Mouse (Mus musculus) A20 (cell line): ENCODE data around the gene Susd3.

Experiments
- DNase-seq: peaks from one replicate; pipeline ENCODE4 v3.0.0-alpha.2; 2011; ENCODE audit warnings: low read depth, low spot score

The Susd3 gene

DNA sequence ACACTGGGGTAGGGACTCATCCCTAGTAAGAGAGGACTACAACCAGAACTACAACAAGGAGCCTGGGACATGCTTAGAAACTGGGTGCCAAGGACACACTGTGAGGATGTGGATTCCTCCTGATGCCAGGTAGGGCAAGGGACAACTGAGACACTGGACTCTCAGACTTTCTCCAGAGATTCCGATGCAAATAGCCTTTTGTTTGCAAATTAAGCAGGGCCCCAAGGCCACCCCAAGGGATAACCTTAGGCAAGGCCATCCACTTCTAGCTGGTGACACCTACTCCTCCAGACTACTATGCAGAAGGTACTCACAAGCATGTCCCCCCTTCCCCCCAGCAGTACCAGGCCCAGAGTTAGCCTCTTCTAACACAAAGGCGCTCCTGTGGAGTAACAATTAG is 1.9 kb downstream of the Susd3 start:
- no peak for DNase-seq

DNA sequence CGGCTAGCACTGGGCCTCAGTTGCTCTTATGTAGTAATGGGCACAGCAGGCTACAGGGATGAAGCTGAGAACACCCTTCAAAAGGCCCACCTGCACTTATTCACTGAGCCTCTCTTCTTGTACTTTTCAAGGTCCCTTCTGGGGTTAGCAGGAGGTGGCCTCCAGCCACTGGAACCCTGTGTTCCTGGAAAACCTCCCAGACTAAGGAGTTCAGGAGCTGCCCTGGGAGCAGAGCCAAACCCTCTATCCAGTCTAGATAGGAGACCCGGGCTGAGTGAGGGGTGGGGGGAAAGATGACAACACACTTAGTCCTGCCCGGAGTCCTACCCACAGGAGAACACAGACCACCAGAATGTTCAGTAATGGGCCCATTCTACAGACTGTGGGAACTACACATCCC is 2.5 kb downstream of the Susd3 start:
- no peak for DNase-seq

DNA sequence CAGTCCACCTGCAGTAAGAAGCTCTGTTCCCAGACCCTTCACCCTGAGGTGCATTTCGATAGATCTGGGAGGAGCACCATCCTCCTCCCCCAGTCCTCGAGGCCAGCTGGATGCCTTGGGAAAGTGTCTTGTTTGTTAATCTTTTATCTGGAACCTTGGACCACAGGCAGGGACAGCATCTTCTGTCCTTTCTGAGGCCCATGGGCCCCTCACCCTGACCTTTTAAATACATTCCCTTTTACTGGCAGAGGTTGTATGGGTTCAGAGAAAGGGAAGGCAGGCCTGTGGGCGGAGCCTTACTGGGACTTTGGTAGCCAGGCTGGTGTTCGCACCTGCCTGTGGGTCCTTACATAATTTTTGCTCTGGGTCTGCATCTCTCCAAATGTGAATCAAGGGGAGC is 3.3 kb downstream of the Susd3 start:
- no peak for DNase-seq

DNA sequence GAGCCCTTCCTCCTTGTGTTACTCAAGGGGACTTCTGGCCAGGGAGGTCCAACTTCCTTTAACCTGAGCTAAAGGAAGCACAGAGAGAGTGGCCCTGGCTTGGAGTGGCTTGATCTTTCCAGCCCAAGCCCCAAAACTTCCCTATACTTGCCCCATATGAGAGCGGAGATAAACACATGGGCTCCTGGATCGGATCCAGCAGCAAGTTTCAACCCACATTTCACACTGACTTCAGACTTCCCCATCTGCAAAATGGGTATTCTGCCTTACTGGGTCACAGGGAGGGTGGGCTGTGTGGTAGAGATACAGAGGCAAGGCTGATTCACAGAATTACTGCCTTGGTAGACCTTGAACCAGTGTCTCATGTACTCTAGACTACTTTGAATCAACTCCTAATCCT is 5.0 kb downstream of the Susd3 start:
- DNase-seq: no peak

DNA sequence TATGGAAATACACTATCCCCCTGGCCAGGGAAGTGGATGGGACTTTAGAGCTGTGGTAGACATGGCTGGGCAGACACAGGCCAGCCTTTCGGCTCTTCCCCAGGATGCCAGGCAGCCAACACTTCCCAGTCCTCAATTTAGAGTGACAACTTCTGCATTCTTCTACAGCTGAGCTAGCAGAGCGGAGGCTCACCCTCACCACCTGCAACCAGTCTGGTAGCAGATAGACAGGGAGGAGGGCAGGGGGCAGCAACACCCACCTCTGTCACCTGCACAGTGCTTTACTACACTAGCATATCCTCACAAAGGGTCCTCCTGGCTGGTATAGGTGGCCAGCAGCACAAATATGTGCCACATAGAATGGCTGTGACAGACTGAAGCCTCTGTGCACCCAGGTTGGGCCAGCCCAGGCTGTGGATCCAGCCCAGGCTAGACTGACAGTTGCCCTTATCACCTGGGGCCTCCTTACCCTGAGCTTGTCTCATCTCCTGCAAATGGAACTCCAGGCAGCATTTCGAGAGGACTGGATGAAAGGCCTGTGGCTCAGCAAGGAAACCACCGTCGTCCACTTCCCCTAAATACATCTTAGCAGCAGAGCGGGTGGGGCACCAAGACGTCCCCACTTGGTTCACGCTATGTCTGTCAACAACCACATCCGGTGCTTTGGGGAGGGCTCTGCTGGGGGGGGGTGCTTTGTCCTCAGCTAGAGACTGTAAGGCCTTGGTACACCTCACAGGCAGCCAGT is 6.0 kb downstream of the Susd3 start:
- peak; percentile 95 for DNase-seq

DNA sequence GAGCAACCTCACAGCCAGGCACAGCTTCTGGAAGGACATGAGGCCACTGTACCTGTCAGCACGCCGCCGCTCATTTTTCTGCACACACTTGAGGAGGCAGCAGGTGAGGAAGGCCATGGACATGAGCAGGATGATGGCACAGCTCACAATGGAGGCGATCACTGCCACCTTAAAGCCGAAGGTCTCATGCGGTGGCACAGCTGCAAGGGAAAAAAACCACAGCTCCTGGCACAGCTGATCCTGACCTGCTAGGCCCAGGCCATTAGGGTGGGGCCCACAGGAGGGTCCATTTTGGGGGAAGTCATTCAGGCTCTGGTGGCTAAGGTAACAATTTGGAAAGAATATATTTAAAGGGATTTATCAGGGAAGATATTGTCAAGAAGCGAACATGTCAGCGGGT is 9.8 kb downstream of the Susd3 start:
- DNase-seq: no peak

DNA sequence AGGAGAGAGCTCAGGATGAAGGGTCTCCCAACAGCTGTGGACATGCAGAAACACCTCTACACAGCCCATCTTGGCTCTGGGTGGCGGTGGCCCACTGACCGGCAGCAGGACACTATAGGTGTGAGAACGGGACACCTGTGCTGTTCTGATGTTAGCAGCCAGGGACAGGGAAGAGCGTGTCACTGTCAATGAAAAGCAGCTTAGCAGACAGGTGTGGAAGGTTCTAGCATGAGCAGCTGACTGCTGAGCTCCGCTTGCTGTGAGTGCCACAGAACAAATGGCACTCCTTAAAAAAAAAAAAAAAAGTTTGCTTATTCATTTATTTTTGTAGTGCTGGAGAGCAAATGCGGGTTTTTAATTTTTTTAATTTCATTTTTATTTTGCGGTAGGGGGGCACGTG is 10.9 kb downstream of the Susd3 start:
- no peak for DNase-seq

DNA sequence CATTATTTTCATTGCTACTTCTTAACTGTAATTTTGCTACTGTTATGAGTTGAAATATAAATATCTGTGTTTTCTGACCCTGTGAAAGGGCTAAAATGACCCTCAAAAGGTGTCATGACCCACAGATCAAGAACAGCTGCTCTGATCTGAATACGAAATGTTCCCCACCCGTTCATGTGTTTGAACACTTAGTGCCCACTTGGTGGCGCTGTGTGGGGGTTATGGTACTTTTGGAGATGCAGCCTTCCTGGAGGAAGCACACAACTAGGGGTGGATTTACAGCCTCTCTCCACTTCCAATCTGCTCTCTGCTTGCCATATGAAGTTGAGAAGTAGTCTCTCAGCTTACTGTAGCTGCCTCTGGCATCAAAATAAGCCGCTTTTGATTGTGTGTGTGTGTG is 13.8 kb downstream of the Susd3 start:
- DNase-seq: no peak

DNA sequence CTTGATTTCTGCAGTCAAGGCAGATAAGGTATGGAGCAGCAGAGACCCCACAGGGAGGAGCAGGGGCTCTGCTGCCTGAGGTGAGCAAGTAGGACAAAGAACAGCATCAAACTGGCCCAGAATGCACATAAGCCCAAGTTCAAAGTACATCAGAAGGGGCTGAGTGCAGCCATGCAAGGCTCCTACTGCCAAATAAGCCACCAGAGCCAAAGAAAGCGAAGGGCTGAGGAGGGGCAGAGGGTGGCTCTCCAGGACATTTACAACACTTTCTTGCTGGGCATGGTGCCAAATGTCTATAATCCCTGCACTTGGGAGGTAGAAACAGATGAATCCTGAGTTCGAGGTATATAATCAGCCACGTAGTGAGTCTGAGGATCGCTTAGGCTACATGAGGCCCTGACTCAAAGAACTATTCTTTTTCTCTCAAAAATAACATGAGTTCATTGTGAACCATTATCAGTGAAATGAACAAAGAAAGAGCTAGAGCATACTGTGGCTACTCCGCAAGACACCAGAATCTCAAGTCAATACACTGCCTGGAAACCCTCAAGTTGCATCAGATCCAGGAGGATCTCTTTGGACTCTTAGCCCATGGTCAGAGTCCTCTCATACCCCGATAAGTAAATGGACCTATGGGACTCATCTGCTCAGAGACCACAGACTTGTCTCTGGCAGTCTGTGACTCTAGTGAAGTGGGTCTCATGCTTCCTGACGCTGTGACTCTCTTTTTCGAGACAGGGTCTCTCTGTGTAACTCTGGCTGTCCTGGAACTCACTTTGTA is 14.5 kb downstream of the Susd3 start:
- no peak for DNase-seq

DNA sequence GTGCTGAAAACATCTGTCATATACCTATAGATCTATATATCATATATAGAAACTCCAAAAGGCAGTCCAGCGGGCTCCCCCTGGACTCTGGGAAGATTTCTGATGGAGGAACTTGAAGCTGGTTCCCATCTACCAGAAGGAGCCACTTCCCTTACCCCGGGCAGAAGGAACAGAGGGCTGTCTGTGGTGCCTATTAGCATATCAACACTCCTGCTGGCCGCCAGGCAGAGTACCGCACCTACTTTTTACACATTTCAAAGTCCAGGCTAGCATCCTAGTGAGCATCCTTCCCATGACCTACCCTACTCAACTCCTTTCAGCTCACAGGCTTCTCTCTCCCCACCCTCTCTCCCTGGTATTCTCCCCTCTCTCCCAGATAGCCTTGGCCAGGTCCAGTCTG is 22.9 kb downstream of the Susd3 start:
- DNase-seq: no peak

DNA sequence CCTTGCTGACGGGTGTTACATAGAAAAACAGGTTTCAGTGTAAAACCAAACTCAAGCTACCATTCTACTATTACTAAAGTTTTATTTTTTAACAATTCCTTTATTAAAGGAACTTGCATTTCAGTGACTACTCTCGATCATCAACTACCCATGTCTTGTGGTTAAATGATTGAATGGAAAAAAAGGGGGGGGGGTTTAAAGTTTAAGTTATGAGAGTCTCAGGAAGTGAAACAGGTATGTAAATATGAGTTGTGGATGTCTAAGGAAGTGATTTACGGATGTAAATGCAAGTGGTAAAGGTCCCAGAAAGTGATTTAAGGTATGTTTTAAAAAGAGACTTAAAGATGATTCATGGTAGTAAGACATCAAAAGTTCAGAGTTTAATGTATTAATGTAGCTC is 23.3 kb downstream of the Susd3 start:
- no peak for DNase-seq

DNA sequence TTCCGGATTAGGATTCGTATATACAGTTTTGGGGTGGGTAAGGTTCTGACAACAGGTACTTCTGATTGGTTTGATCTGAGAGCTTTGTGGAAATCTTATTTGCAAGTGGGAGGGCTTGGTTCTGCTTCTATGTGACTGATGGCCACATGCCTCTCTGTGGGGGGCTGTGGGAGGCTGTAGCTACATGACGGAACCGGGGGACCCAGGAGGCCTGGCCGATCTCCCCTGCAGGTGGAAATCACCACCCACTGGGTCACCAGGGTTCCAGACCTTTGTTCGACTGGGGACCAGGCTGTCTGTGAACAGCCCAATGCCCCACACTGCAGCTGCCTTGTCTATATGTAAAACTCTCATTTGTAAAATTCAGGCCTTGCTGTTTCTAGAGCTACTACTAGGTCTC is 23.8 kb downstream of the Susd3 start:
- no peak for DNase-seq

DNA sequence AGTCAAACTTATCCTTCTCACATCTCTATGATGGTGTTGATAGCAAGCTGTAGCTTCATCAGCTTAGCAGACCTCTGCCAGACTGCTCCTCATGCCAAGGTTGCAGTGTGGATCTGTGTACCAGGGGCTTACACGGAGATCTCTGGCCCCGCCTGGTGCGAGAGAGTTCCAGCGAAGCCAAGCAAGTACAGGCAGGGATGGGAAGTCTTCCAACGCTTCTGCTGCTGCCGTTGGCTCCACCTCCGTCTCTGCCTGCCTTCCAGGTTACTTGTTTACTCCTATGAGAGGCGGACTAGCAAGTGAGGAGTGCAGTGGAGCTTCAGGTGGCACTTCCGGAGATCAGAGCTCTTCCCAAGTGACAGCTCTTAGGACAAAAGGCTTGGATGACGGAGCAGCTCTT is 24.2 kb downstream of the Susd3 start:
- no peak for DNase-seq

DNA sequence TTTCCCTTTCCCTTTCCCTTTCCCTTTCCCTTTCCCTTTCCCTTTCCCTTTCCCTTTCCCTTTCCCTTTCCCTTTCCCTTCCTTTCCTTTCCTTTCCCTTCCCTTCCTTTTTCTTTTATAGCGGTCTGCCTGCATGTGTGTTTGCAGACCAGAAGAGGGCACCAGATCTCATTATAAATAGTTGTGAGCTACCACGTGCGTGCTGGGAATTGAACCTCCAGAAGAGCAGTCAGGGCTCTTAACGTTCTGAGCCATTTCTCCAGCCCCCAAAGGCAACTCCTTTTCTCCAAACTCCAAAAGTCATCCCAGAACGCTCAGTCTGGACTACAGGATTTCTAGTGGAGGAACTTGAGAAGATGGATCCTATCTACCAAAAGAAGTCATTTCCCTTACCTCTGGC is 27.6 kb downstream of the Susd3 start:
- no peak for DNase-seq

DNA sequence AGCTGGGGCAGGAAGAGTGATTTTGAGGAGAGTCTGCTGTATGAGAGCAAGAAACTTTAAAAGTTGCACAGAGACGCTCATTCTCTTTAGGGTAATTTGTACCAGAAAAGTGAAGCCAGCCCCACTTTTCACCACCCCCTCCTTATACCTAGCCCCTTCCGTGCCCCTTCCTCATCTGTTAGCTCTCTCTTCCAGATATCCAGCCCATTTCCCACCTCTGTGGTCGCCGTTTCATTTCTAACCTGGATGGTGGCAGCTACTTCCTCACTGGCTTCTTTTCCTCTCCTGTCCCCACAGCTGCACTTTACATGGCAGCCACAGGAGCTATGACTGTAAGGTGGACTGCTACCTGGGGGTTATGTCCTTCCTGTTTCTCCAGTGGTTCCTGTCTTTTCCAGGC is 29.1 kb downstream of the Susd3 start:
- DNase-seq: no peak

DNA sequence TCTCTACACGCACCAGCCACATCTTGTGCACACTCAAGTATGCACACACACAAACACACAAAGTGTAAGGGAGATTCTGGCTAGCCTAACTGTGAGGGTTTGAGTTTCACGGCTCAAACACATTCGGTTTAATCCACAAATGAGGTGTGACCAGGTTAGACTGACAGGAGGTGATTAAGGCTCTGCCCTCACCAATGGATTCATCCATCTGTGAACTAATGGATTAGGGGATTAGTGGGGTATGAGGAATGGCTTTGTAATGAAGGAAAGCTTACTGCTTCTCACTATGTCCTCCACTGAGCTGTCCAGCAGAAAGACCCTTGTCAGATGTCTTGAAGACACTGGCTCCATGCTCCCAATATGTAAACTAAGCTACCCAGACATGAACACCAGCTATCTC is 29.9 kb downstream of the Susd3 start:
- DNase-seq: no peak

DNA sequence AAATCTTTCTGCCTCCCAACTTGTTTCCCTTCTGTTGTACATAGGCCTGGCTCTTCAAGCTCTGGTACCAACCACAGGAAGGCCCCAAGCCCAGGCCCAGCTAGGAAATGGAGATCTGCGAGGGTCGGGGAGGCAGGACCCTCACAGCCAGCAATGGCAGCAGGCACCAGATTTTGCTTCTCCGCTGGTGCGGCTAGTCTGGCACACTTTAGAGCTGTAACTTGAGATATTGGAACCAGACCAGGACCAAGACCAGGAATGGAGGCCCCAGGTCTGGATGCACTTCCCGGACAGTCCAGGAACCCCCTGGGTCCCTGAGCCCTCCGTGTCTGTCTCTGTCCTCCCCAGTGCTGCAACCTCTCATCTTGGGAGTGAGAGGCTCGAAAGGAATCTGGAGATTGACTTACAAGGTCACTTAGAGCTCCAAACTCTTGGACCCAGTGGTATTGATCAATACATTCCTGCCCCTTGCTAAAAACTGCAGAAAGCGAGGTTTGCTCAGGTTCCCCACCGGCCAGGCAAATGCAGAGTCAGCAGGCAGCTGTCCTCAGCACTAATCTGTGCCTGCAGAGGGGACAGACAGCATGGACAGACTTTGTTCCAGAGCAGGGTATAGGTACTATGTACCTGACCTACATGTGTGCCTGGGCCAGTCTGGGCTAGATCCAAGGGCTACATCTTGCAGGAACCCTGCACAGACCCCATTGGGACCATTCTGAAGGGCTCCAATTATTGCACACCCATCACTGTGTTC is 31.5 kb downstream of the Susd3 start:
- DNase-seq: no peak

DNA sequence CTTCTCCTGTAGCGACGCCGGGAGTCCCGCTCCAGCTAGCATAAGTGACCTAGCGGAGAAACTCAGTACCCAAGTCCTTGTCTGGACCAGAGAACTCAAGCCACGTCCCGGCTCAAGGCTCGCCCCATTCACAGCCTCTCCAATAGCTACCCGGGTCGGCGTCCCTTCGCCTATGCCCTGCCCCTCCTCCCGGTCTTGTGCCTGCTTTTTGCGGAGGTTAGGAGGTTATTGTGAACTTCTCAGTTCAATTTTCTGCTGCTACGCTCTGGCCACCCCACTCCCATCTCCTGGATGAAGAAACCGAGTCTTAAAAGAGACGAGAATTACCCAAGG is 32.3 kb downstream of the Susd3 start:
- no peak for DNase-seq

DNA sequence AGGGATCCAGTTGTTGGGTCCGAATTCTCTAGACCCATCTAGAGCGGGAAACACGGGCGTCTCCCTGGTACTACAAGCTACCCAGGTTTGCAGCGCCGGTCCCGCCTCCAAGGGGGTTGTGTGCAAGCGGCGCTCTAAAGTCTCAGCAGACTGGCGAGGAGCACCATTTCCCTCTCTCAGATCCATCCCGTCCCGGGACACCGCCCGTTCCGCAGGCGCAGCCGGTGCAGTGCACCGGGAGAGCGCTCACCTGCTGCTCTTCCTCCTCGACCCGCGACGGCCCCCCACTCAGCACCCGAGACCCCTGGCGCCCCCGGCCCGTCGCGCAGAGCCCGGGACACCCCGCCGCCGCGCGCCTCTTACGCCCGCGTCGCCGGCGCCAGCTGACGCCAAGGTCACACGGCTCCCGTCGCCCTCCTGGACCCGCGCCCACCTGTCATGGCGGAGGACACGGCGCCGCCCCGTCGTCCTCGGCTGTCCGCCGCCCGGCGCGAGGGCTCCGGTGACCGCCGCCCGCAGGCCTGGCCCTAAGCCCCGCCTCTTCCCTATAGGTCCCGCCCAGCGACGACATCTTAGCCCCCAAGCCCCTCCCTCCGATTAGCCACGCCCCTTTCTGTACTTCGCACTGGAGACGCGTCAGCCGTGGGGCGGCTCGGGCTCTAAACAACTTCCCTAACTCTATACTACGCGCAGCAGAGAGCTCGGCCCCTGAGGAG is 32.8 kb downstream of the Susd3 start, which contains the start of gene Card19:
Gene Card19 (minus strand): TSS at position 534 of the 716 bp plus-strand sequence.
- peak; percentile 95 for DNase-seq

DNA sequence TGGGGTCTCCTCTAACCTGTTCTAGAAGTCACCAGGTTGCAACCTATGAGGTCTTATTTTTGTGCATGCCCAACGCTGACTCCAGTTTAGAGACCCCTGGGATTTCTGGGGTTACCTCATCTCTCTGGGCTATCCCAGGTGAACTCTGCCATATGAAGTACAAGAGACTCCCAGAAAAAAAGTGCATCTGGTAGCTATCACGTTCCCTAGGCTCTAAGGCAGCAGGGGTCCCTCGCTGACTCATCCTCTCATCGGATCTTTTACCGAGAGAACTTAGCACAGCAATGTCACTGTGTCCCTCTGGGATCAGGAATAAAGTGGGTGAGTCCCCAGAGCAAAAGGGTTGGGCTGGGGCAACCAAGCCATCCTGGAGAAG is 33.4 kb downstream of the Susd3 start:
- DNase-seq: no peak

DNA sequence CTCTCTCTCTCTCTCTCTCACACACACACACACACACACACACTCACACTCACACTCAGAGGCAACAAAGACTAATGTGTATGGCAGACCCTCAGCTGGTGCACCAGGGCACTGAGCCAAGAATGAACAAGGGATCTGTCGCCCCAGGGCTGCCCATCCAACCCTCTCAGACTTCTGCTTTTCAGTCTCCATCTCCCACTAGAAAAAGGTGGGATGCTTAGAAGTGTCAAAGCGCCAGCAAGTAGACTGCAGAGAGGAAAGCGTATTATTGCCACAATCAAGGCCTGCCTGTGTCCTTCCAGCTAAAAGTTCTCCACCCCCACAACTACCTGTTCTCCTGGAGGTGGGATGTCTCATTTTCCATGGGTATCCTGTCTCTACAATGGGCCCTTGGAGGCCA is 34.1 kb downstream of the Susd3 start:
- DNase-seq: peak; percentile 23

DNA sequence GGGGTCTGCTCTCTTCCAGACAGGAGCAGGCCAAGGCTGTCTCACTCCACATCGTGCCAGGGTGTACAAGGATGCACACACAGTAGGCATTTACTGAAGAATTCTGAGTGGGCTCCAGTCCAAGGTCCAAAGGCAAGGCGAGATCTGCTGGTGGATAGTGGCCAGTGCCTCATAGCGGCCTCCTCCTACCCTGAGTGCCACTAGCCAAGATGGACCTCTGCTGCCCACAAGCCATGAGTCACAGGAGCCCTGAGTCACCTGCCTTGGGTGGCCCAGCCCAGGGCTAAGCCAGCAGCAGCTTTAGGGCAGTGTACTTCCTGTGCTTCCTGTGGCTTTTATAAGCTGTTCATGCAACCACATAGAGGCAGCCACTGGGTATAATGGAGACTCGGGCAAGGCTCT is 35.0 kb downstream of the Susd3 start:
- DNase-seq: no peak
